ENCODE assay signal across 18 mouse cellular contexts in genomic region chr3:137479761-137480339, GRCm38 (mm10).
DNase-seq lines count a peak whose midpoint lies in the region; ATAC-seq and TF ChIP-seq lines count a peak whose summit lies in the region.
"Had no signal": no experiment of that assay in that cellular context is flagged by ENCODE, and none has a peak within 500 bp of the region (broad histone marks: within the 10 kb centered on the region; RNA-seq: fewer than 3 reads in every experiment).

No protein-coding gene starts in this region.

- no peak for TF ChIP-seq CTCF in gastrocnemius, adult 2 months (IDR thresholded peaks at IDR 0.05)

- intact Hi-C loops in gastrocnemius, adult 2 months (cut with DNase I): no loop called here

- ATAC-seq in embryonic facial prominence, embryonic 11.5 days (replicated peaks; ENCODE audit: insufficient number of reproducible peaks, low FRiP score, low TSS enrichment, low read depth): no peak
- peak; percentile 58; the same call in 1 of the 2 replicates for ATAC-seq in midbrain, embryonic 12.5 days (ENCODE audit: low FRiP score, low read depth)
- no peak for ATAC-seq in midbrain, embryonic 15.5 days (replicated peaks)
- ATAC-seq: intestine, embryonic 16.5 days; Patski had no signal

- no peaks in the 10 kb centered on the region for H3K79me2 ChIP-seq in myocyte (ENCODE audit: control insufficient read depth, insufficient read depth)

- no peaks in the 10 kb centered on the region for H3K27me3 ChIP-seq in embryonic facial prominence, embryonic 11.5 days (ENCODE audit: control insufficient read depth, insufficient read depth, low read length)
- H3K27me3 ChIP-seq in embryonic facial prominence, embryonic 10.5 days (replicated peaks; ENCODE audit: low read depth, poor library complexity, severe bottlenecking): no peaks in the 10 kb centered on the region
- no peaks in the 10 kb centered on the region for H3K27me3 ChIP-seq in midbrain, embryonic 12.5 days
- no peaks in the 10 kb centered on the region for H3K27me3 ChIP-seq in midbrain, embryonic 15.5 days (replicated peaks)
- H3K27me3 ChIP-seq in myocyte (ENCODE audit: control insufficient read depth, insufficient read depth, insufficient read length): no peaks in the 10 kb centered on the region
- H3K27me3 ChIP-seq: liver, embryonic 15.5 days; Patski had no signal

- no peak overlapping the region for H3K9ac ChIP-seq in embryonic facial prominence, embryonic 11.5 days (replicated peaks; ENCODE audit: low read length)
- no peak overlapping the region for H3K9ac ChIP-seq in midbrain, embryonic 12.5 days (replicated peaks)
- H3K9ac ChIP-seq in midbrain, embryonic 15.5 days: no peak overlapping the region
- H3K9ac ChIP-seq: liver, embryonic 15.5 days had no signal

- no peak overlapping the region for H3K4me2 ChIP-seq in embryonic facial prominence, embryonic 11.5 days (ENCODE audit: low read depth, low read length)
- no peak overlapping the region for H3K4me2 ChIP-seq in midbrain, embryonic 12.5 days (replicated peaks)
- no peak overlapping the region for H3K4me2 ChIP-seq in midbrain, embryonic 15.5 days
- H3K4me2 ChIP-seq in myocyte (ENCODE audit: low read depth): no peak overlapping the region
- H3K4me2 ChIP-seq: heart, embryonic 11.5 days; liver, embryonic 15.5 days had no signal

- no peak overlapping the region for H3K4me3 ChIP-seq in embryonic facial prominence, embryonic 11.5 days (ENCODE audit: low read depth, low read length)
- no peak overlapping the region for H3K4me3 ChIP-seq in embryonic facial prominence, embryonic 10.5 days
- H3K4me3 ChIP-seq in midbrain, embryonic 12.5 days: no peak overlapping the region
- no peak overlapping the region for H3K4me3 ChIP-seq in midbrain, embryonic 15.5 days
- H3K4me3 ChIP-seq in myocyte: no peak overlapping the region
- H3K4me3 ChIP-seq in gastrocnemius, adult 2 months: no peak overlapping the region
- H3K4me3 ChIP-seq: liver, embryonic 15.5 days had no signal

- no peaks in the 10 kb centered on the region for H3K36me3 ChIP-seq in embryonic facial prominence, embryonic 11.5 days (replicated peaks; ENCODE audit: control insufficient read depth, insufficient read depth, low read depth, low read length)
- no peaks in the 10 kb centered on the region for H3K36me3 ChIP-seq in embryonic facial prominence, embryonic 10.5 days (replicated peaks)
- no peaks in the 10 kb centered on the region for H3K36me3 ChIP-seq in midbrain, embryonic 12.5 days
- H3K36me3 ChIP-seq in midbrain, embryonic 15.5 days (replicated peaks): no peaks in the 10 kb centered on the region
- no peaks in the 10 kb centered on the region for H3K36me3 ChIP-seq in myocyte (ENCODE audit: control insufficient read depth, insufficient read depth)
- H3K36me3 ChIP-seq: liver, embryonic 15.5 days had no signal

- TF ChIP-seq POLR2A in myocyte (IDR thresholded peaks at IDR 0.05; ENCODE audit: insufficient read length, low read depth): no peak

- peak; percentile 9 for DNase-seq in embryonic facial prominence, embryonic 11.5 days (ENCODE audit: low spot score)
- no peak for DNase-seq in embryonic facial prominence, embryonic 10.5 days (ENCODE audit: low spot score)
- DNase-seq in layer of hippocampus, adult 9-11 months: peak; percentile 8
- DNase-seq in layer of hippocampus, adult 9-10 months (ENCODE audit: low spot score): no peak
- no peak for DNase-seq in gastrocnemius, adult 2 months
- DNase-seq: cerebellum, adult 8-10 months; gastrocnemius, postnatal 10 days; heart, postnatal 36 days; kidney, postnatal 14 days; left cerebral cortex, postnatal 4 days; thymus, postnatal 36 days had no signal

- no peak overlapping the region for H3ac ChIP-seq in myocyte (ENCODE audit: control insufficient read depth, insufficient read length)

- no peaks in the 10 kb centered on the region for H3K4me1 ChIP-seq in embryonic facial prominence, embryonic 11.5 days (ENCODE audit: control insufficient read depth, insufficient read depth, low read length)
- no peaks in the 10 kb centered on the region for H3K4me1 ChIP-seq in embryonic facial prominence, embryonic 10.5 days
- H3K4me1 ChIP-seq in midbrain, embryonic 12.5 days: 0 out of 2 replicates have a peak, but pooled peaks cover 5% of the 10 kb centered on the region
- H3K4me1 ChIP-seq in midbrain, embryonic 15.5 days: peaks cover 5% of the 10 kb centered on the region; the same call in 1 of the 2 replicates
- H3K4me1 ChIP-seq: liver, embryonic 15.5 days had no signal

- no peak overlapping the region for H3K27ac ChIP-seq in embryonic facial prominence, embryonic 11.5 days (replicated peaks; ENCODE audit: low read depth, low read length)
- H3K27ac ChIP-seq in embryonic facial prominence, embryonic 10.5 days (replicated peaks): no peak overlapping the region
- H3K27ac ChIP-seq in midbrain, embryonic 12.5 days (replicated peaks): no peak overlapping the region
- H3K27ac ChIP-seq in midbrain, embryonic 15.5 days: no peak overlapping the region
- H3K27ac ChIP-seq in gastrocnemius, adult 2 months: no peak overlapping the region
- H3K27ac ChIP-seq: liver, embryonic 15.5 days had no signal

- WGBS in embryonic facial prominence, embryonic 11.5 days: 62% methylated on average over 7 of the region's 7 CpGs
- WGBS in embryonic facial prominence, embryonic 10.5 days: 67% methylated on average over 7 of the region's 7 CpGs
- WGBS in midbrain, embryonic 12.5 days: 40% methylated on average over 7 of the region's 7 CpGs
- 31% methylated on average over 7 of the region's 7 CpGs for WGBS in midbrain, embryonic 15.5 days

- H3K9me3 ChIP-seq in embryonic facial prominence, embryonic 11.5 days (replicated peaks; ENCODE audit: control insufficient read depth, low read length): no peaks in the 10 kb centered on the region
- no peaks in the 10 kb centered on the region for H3K9me3 ChIP-seq in embryonic facial prominence, embryonic 10.5 days
- H3K9me3 ChIP-seq in midbrain, embryonic 12.5 days: no peaks in the 10 kb centered on the region
- no peaks in the 10 kb centered on the region for H3K9me3 ChIP-seq in midbrain, embryonic 15.5 days
- H3K9me3 ChIP-seq: liver, embryonic 15.5 days had no signal

TF ChIP-seq in myocyte, 11 proteins besides CTCF, POLR2A, EP300 and RAD21:
- TF ChIP-seq REST (IDR thresholded peaks at IDR 0.05; ENCODE audit: insufficient read depth, insufficient read length) (peak; percentile 44), POLR2AphosphoS2 (IDR thresholded peaks at IDR 0.05; ENCODE audit: insufficient read length, low read depth) (no peak)

Comparison
In these comparisons a context has a peak if more than half of its experiments do, and no peak if none do; other contexts are left out.
1. DNase-seq: peak in embryonic facial prominence, embryonic 11.5 days (single experiment) and layer of hippocampus, adult 9-11 months (single experiment); none in embryonic facial prominence, embryonic 10.5 days (single experiment), layer of hippocampus, adult 9-10 months (single experiment) and gastrocnemius, adult 2 months (single experiment).